ENCODE assay signal across 10 mouse cellular contexts in the genomic region with DNA sequence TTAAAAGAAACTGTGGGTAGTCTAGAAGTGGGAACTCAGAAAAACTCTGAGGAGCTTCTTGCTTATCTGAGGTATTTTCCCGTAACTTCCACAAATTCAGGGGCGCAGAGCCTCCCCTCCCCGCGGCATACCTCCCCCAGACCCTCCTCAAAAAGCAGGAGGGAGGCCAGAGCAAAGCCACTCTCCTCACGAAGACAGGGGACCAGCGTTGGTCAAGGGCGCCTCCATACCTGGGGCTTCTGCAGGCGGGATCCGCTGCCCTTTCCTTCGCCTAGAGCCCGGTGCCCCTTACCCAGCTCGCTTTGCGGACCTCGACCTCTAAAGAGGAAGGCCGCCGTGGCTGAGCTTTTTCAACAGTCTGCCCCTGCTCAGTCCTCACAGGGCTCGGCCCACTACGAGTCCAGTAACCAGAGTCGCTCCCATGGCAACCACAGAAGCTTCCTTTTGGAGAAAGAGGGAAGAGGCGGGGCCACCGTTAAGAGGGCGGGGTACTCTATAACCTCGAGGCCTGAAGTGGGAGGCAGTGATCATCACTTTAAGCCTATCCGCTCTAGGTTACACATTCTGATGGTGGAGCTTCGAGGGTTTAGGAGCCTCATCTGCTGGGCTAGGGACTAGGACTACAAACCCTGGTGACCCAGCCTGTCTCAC. TPM values are rescaled to one million over a fixed set of nuclear protein-coding genes. Genes with fewer than 3 reads are reported as not detected.
A peak's percentile ranks its signal among the peaks of the same experiment; 100 is the strongest.
DNase-seq lines count a peak whose midpoint lies in the region; ATAC-seq lines count a peak whose summit lies in the region.
"Had no signal": no experiment of that assay in that cellular context is flagged by ENCODE, and none has a peak within 500 bp of the region (broad histone marks: within the 10 kb centered on the region; RNA-seq: fewer than 3 reads in every experiment).

A gene (minus strand): TSS at position 430 of the 651 bp plus-strand sequence.

- peak within 1 kb of the TSS; percentile 62 for H3K9ac ChIP-seq in intestine, embryonic 16.5 days (ENCODE audit: low read depth, low read length)
- H3K9ac ChIP-seq in liver, embryonic 16.5 days (ENCODE audit: low read depth, low read length), result 0 out of 2 replicates have a peak within 1 kb of the TSS, but pooled peaks have one; percentile 4
- peak within 1 kb of the TSS; percentile 54 for H3K9ac ChIP-seq in neural tube, embryonic 11.5 days (ENCODE audit: low read length)

- H3K9me3 ChIP-seq in intestine, embryonic 16.5 days (ENCODE audit: control insufficient read depth, low read length), result no peaks in the 10 kb centered on the region
- H3K9me3 ChIP-seq in liver, embryonic 16.5 days (replicated peaks; ENCODE audit: control insufficient read depth, low read length), result no peaks in the 10 kb centered on the region
- no peaks in the 10 kb centered on the region for H3K9me3 ChIP-seq in neural tube, embryonic 11.5 days (ENCODE audit: control insufficient read depth, low read length)

- peaks cover 6% of the 10 kb centered on the region; the same call in 1 of the 2 replicates for H3K27me3 ChIP-seq in intestine, embryonic 16.5 days (replicated peaks; ENCODE audit: control insufficient read depth, insufficient read depth, low read length)
- peaks cover 28% of the 10 kb centered on the region for H3K27me3 ChIP-seq in liver, embryonic 16.5 days (ENCODE audit: control insufficient read depth, insufficient read depth, low read depth, low read length)
- H3K27me3 ChIP-seq in neural tube, embryonic 11.5 days (ENCODE audit: control insufficient read depth, insufficient read depth, low read length), result peaks cover 18% of the 10 kb centered on the region
- H3K27me3 ChIP-seq: CH12.LX had no signal

- intact Hi-C loops in gastrocnemius, postnatal 36 days (cut with DNase I), result no loop called here

- no peak within 1 kb of the TSS for H3K27ac ChIP-seq in intestine, embryonic 16.5 days (ENCODE audit: low read length)
- no peak within 1 kb of the TSS for H3K27ac ChIP-seq in liver, embryonic 16.5 days (ENCODE audit: low read length)
- no peak within 1 kb of the TSS for H3K27ac ChIP-seq in neural tube, embryonic 11.5 days (ENCODE audit: low read depth, low read length)
- H3K27ac ChIP-seq: macrophage had no signal

- no peaks in the 10 kb centered on the region for H3K36me3 ChIP-seq in intestine, embryonic 16.5 days (ENCODE audit: control insufficient read depth, insufficient read depth, low read length)
- H3K36me3 ChIP-seq in liver, embryonic 16.5 days (ENCODE audit: control insufficient read depth, insufficient read depth), result no peaks in the 10 kb centered on the region
- no peaks in the 10 kb centered on the region for H3K36me3 ChIP-seq in neural tube, embryonic 11.5 days (ENCODE audit: control insufficient read depth, insufficient read depth, low read length)

- peak within 1 kb of the TSS; percentile 44 for H3K4me3 ChIP-seq in intestine, embryonic 16.5 days (ENCODE audit: low read length)
- peak within 1 kb of the TSS; percentile 26 for H3K4me3 ChIP-seq in liver, embryonic 16.5 days (ENCODE audit: low read depth, low read length)
- peak within 1 kb of the TSS; percentile 31 for H3K4me3 ChIP-seq in neural tube, embryonic 11.5 days (ENCODE audit: low read depth, low read length)

- 4% methylated on average over 25 of the region's 25 CpGs for WGBS in intestine, embryonic 16.5 days
- WGBS in liver, embryonic 16.5 days (ENCODE audit: insufficient replicate concordance), result under 1% methylated on average over 23 of the region's 25 CpGs
- WGBS in neural tube, embryonic 11.5 days, result 2% methylated on average over 25 of the region's 25 CpGs

- peak within 1 kb of the TSS; percentile 74 for H3K4me2 ChIP-seq in intestine, embryonic 16.5 days (ENCODE audit: low read depth, low read length)
- H3K4me2 ChIP-seq in liver, embryonic 16.5 days (ENCODE audit: low read depth, low read length), result peak within 1 kb of the TSS; percentile 49
- H3K4me2 ChIP-seq in neural tube, embryonic 11.5 days (ENCODE audit: low read depth), result peak within 1 kb of the TSS; percentile 63

- DNase-seq in gastrocnemius, postnatal 10 days, result peak; percentile 21
- DNase-seq in gastrocnemius, postnatal 36 days, result no peak
- DNase-seq in adrenal gland, postnatal 14 days, result peak; percentile 63
- DNase-seq in gastrocnemius, postnatal 25 days, result peak; percentile 8
- DNase-seq in neural tube, embryonic 11.5 days (ENCODE audit: low spot score), result peak; percentile 73
- DNase-seq in spleen, postnatal 14 days (ENCODE audit: low spot score in 2 of 2), result no peak

- ATAC-seq in intestine, embryonic 16.5 days, result peak; percentile 86
- peak; percentile 71 for ATAC-seq in liver, embryonic 16.5 days (ENCODE audit: low read depth)
- ATAC-seq in neural tube, embryonic 11.5 days (ENCODE audit: insufficient read depth, low FRiP score, low TSS enrichment), result peak; percentile 92

- H3K4me1 ChIP-seq in intestine, embryonic 16.5 days (ENCODE audit: control insufficient read depth, insufficient read depth, low read length), result peaks cover 13% of the 10 kb centered on the region
- H3K4me1 ChIP-seq in liver, embryonic 16.5 days (ENCODE audit: control insufficient read depth, low read depth, low read length), result no peaks in the 10 kb centered on the region; the same call in 1 of the 2 replicates
- H3K4me1 ChIP-seq in neural tube, embryonic 11.5 days (ENCODE audit: control insufficient read depth, insufficient read depth, low read length), result 0 out of 2 replicates have a peak, but pooled peaks cover 8% of the 10 kb centered on the region

RNA-seq across cellular contexts. Expression of the gene that starts here (rescaled TPM):
- total RNA-seq in gastrocnemius, postnatal 10 days (2021), result not detected
- total RNA-seq in gastrocnemius, postnatal 36 days (2021), result not detected
- total RNA-seq in adrenal gland, postnatal 14 days (2021), result not detected in 2 replicates
- not detected for total RNA-seq in gastrocnemius, postnatal 25 days (2021)
- polyA plus RNA-seq in intestine, embryonic 16.5 days (2015; fragmentation: Nextera tagmentation; extraction: Ambion mirVana), result 0.23 and 0.38 TPM in 2 replicates
- polyA plus RNA-seq in liver, embryonic 16.5 days (2015; fragmentation: Nextera tagmentation; extraction: Ambion mirVana), result 0.06 TPM in 2 replicates
- polyA plus RNA-seq in neural tube, embryonic 11.5 days (2014; fragmentation: Nextera tagmentation; extraction: Ambion mirVana), result 1.2 and 1.6 TPM in 2 replicates
- total RNA-seq: CH12.LX had no signal
- polyA plus RNA-seq: macrophage had no signal

Comparison
In these comparisons a context has a peak if more than half of its experiments do, and no peak if none do; other contexts are left out.
1. Peak in DNase-seq in gastrocnemius, postnatal 10 days; RNA of the gene not detected or under 1 TPM.
2. Peak in DNase-seq in adrenal gland, postnatal 14 days; RNA of the gene not detected or under 1 TPM.
3. Peak in DNase-seq in gastrocnemius, postnatal 25 days; RNA of the gene not detected or under 1 TPM.
4. Peak in ATAC-seq, H3K4me3 ChIP-seq, H3K9ac ChIP-seq and H3K4me2 ChIP-seq in intestine, embryonic 16.5 days; RNA of the gene not detected or under 1 TPM.
5. Peak in ATAC-seq, H3K4me3 ChIP-seq, H3K9ac ChIP-seq and H3K4me2 ChIP-seq in liver, embryonic 16.5 days; RNA of the gene not detected or under 1 TPM.
6. H3K9ac ChIP-seq: peak in every context shown above with its lines; median percentile 62 in intestine, embryonic 16.5 days; 54 in neural tube, embryonic 11.5 days; 4 in liver, embryonic 16.5 days.